Mouse (Mus musculus): ENCODE results near the gene Pick1.
"Not testable (repeated sequence)": the region's sequence is repeated elsewhere in the genome, so short reads cannot be mapped to it uniquely, and the experiment has no call there.

The Pick1 gene

DNA sequence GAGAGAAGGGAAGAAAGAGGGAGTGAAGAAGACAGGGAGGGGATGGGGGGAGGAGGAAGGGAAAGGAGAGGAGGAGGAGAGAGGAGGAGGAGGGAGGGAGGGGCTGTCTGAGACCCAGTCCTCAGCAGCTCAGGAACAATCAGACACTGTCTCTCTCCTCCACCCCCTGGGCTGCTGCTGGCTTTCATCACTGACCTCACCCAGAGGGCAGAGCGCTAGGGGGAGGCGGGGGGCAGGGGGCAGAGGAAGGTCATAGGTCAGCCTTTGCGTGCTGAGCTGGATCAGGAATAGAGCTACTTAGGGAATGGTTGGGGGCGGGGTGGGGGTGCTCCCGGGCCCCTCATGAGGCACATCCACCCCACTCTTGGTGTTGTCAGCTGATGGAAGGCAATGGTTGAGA, 5.3 kb upstream of the Pick1 start:
- no peak for DNase-seq (ENCODE audit: inconsistent age in 2 of 2, low spot score in 1 of 2)

DNA sequence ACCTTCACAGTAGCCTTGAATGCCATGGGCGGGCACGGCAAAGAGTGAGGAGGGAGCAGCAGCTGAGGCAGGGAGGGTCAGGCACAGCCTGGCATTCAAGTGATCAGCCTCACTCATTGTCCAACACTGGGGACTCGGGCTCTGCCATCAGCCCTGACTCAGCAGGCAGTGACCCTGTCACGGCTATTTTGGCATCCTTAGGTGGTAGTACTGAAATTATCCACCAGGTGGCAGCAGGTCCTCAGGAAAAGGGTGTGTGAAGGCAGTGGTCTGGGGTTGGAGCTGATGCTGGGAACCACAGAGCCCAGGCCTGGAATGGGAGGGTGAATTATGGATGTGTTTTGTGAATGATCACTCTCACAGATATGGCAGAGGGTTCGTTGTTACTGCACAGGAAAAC, 4.3 kb upstream of the Pick1 start:
- DNase-seq (ENCODE audit: inconsistent age in 2 of 2, low spot score in 1 of 2): peak; percentile 91 to 98

DNA sequence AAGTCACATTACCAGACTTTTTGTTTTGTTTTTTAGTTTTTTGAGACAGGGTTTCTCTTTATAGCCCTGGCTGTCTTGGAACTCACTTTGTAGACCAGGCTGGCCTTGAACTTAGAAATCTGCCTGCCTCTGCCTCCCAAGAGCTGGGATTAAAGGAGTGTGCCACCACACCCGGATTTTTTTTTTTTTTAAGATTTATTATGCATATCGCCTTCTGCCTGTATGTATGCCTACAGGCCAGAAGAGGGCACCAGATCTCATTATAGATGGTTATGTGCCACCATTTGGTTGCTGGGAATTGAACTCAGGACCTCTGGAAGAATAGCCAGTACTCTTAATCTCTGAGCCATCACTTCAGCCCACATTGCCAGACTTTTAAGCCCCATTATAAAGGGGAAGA, 3.2 kb upstream of the Pick1 start:
- DNase-seq (ENCODE audit: inconsistent age in 2 of 2, low spot score in 1 of 2): not testable (repeated sequence)

DNA sequence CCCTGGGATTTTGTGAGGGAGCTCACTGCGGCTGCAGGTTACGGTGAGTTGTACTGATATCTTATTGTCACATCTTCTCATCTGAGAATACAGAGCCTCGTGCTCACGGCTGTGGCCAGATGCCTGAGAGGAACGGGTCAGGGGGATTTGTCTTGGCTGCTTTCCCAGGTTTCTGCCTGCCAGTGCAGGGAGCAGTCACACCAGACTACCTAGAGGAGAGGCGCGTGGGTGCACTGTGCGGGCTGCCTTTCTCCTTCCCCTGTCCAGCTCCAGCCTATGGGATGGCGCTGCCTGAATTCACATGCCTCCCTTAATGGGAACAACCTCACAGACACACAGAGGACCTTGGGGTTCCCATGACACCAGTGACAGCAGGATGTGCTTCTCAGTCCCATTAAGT, 6.3 kb downstream of the Pick1 start:
- no peak for DNase-seq (ENCODE audit: inconsistent age in 2 of 2, low spot score in 1 of 2)

DNA sequence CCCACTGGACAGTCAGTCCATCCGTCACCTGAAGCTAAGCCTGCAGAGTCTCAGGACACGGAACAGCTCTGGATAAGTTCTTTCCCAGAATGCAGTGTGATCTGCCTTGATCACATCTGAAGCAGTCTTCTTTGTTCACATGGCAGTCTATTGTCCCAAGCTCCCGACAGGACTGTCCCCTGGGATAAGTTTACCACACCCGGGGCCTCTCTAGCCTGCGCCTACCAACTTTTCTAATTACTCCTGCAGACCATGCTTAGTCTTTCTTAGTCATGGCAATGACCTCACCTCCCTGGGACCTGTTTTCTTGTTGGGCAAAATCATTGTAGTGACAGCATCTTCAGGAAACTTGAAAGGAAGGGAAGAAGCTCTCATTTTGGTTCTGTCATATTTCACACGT, 9.1 kb downstream of the Pick1 start:
- DNase-seq (ENCODE audit: inconsistent age in 2 of 2, low spot score in 1 of 2): no peak

GRCm38 (mm10) chr15:79242574-79243233, 13.7 kb downstream of the Pick1 start:
- no peak for DNase-seq (ENCODE audit: inconsistent age in 2 of 2, low spot score in 1 of 2)

- DNase-seq (ENCODE audit: inconsistent age in 2 of 2, low spot score in 1 of 2): peak; percentile 94 to 98
These were observed 14.5 kb downstream of the Pick1 start for GRCm38 (mm10) chr15:79243234-79244042.

- DNase-seq (ENCODE audit: inconsistent age in 2 of 2, low spot score in 1 of 2): peak; percentile 59 to 91
These were observed 15.3 kb downstream of the Pick1 start for GRCm38 (mm10) chr15:79244071-79244893.

DNA sequence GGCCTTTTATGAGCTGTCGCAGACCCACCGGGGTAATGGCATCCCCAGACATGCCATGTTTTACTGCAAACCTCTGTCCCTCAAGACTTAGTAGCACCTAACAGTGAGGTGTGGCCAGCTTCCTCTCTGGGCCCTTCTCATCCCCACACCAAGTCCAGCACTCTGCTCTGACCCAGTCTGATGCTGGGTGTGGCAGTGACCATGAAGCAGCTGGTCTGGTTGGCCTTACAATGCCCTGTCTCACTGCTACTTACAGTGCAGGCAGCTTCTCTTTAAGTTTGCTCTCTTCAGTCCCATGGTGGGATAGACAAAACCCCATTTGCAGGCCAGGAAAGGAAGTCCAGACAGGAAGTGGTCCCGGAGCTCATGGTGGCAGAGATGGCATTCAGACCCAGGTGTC, 16.3 kb downstream of the Pick1 start:
- DNase-seq (ENCODE audit: inconsistent age in 2 of 2, low spot score in 1 of 2): no peak

DNA sequence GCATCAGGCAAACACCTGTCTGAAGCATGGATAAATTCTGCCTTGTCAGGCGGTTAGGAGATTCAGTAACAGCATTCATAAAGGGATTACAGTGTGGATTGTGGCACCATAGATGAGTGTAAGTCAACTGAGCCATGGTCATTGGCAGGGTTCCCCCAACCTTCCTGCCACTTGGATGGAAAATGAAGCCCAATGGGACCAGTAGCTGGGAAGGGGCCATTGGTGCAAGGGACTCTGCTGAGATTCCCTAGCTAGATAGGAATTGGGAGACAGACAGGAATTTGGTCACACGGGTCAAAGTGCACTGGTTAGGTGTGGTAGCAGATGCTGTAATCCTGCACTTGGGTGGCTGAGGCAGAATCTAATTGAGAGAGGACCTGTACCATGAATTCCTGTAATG, 21.3 kb downstream of the Pick1 start:
- peak in 1 of 2 experiments; percentile 49 for DNase-seq (ENCODE audit: inconsistent age in 2 of 2, low spot score in 1 of 2)

DNA sequence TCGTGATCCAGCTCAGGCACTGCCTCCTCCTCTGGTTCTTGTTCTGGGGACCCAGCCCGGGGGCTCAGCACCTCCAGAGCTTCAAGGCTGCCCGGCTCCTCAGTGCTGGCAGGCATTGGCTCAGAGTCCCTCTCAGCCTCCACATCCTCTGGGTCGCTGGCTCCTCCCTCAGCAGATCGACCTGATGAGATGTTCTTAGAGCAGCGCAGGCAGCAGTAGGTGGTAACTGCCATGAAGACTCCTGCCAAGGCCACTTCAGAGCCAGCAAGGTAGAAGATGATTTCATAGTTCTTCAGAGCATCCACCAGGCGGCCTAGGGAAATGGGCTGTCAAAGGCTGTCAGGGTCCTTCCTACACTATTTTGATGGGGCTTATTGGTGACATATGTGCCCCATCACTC, 22.2 kb downstream of the Pick1 start:
- DNase-seq (ENCODE audit: inconsistent age in 2 of 2, low spot score in 1 of 2): no peak

GRCm38 (mm10) chr15:79251781-79252491, 23.0 kb downstream of the Pick1 start:
- DNase-seq (ENCODE audit: inconsistent age in 2 of 2, low spot score in 1 of 2): peak in 1 of 2 experiments; percentile 59

- no peak for DNase-seq (ENCODE audit: inconsistent age in 2 of 2, low spot score in 1 of 2)
These were observed 23.6 kb downstream of the Pick1 start for GRCm38 (mm10) chr15:79252580-79252979.

- no peak for DNase-seq (ENCODE audit: inconsistent age in 2 of 2, low spot score in 1 of 2)
These were observed 25.7 kb downstream of the Pick1 start, which contains the start of gene Slc16a8 for GRCm38 (mm10) chr15:79254661-79255060. Gene Slc16a8, minus strand, starts transcription at chr15:79254761.

DNA sequence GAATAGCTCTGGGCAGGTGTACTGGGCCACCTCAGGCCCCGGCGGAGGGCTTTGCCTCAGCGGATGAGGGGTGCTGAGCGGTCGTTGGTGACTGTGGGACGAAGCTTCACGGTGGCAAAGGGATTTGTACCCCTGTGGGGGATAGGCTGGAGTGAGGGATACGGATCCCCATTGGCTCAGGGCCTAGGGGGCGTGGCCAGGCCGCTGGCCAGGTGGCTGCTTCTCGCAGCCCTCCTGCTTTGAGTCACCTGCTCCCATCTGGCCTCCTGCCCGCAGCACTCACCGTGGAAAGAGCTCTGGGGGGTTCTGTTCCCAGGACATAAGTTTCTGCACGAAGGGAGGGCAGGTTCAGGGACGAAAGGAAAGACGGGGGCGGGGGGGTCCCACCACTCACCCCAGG, 29.5 kb downstream of the Pick1 start:
- no peak for DNase-seq (ENCODE audit: inconsistent age in 2 of 2, low spot score in 1 of 2)

GRCm38 (mm10) chr15:79261095-79261725, 32.2 kb downstream of the Pick1 start:
- peak; percentile 24 to 72 for DNase-seq (ENCODE audit: inconsistent age in 2 of 2, low spot score in 1 of 2)

DNA sequence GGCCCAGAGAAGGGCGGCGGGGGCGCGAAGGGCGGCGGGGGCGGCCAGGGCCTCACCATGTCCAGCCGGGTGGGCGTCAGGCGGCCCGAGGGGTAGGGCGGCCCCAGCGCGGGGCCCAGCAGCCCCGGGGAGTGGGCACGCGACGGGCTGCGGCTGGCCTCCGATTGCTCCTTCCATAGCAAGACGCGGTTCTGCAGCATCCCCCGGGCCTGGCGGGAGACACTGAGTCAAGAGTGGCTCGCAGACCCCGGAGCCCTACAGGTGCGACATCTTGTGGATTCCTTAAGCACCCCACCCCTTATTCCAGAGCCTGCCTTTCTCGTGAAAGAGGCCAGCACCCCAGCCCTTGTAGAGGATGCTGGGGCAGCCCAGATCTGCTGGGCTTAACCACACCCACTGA, 32.8 kb downstream of the Pick1 start:
- no peak for DNase-seq (ENCODE audit: inconsistent age in 2 of 2, low spot score in 1 of 2)

GRCm38 (mm10) chr15:79262375-79262774, 33.4 kb downstream of the Pick1 start:
- peak in 1 of 2 experiments; percentile 60 for DNase-seq (ENCODE audit: inconsistent age in 2 of 2, low spot score in 1 of 2)

DNA sequence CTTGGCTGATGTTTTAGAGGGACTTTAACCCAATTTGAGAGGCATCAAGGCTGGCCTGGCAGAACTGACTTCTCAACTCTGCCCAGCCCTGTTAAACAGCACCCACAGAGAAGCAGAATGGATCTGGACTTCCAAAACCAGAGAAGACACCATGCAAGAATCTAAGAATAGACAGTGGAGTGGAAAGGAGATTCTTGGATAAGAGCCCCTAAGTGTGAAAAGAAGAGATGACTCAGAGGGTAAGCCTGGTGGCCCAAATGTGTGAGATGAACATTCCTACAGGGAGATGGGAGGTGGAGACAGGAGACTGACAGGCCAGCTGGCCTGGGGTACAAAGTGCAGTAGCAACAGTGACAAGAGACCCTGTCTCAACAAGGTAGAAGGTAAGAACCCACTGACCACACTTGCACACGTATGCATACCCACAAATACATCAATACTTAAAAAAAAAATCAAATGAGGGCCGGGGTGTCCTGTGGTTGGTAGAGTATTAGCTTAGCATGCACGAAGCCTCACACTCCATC, 33.9 kb downstream of the Pick1 start:
- no peak for DNase-seq (ENCODE audit: inconsistent age in 2 of 2, low spot score in 1 of 2)

DNA sequence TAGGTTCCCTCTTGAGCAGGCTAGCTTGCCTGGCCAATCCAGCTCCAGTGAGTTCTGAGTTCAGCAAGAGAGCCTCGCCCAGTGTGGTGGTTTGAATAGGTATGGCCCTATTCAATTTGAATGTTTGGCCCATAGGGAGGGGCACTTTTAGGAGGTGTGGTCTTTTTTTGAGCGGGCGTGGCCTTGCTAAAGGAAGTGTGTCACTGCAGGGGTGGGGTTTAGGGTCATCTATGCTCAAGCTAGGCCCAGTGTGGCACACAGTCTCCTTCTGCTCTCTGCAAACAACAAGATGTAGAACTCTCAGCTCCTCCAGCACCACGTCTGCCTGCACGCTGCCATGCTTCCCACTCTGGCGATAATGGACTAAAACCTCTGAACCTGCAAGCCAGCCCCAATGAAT, 34.8 kb downstream of the Pick1 start:
- DNase-seq (ENCODE audit: inconsistent age in 2 of 2, low spot score in 1 of 2): no peak

All from adrenal gland, adult (tissue).